Mouse (Mus musculus): ENCODE measurements at regions not wholly inside any gene's neighbourhood (a gene's known extent, or its start where the extent isn't known, plus 50 kb on each side); places are given as distances from the start of the nearest gene placed in this dataset.

- WGBS: 76% methylated on average over 12 of the region's 12 CpGs
- Histone ChIP-seq H3K79me2 (replicated peaks; ENCODE audit: control insufficient read depth, insufficient read depth, low read length) (no peaks in the 10 kb centered on the region), H3K27ac (no peak overlapping the region), H3K36me3 (ENCODE audit: control insufficient read depth, insufficient read depth, low read length) (no peaks in the 10 kb centered on the region), H3K27me3 (ENCODE audit: control insufficient read depth, insufficient read depth, low read length) (no peaks in the 10 kb centered on the region), H3K4me1 (ENCODE audit: control insufficient read depth, insufficient read depth, low read length) (no peaks in the 10 kb centered on the region), H3K9ac (ENCODE audit: low read depth, low read length) (no peak overlapping the region), H3K4me3 (no peak overlapping the region)
- intact Hi-C loops (cut with DNase I): no loop called here
- TF ChIP-seq CTCF (IDR thresholded peaks at IDR 0.05) (no peak), EP300 (IDR thresholded peaks at IDR 0.05; ENCODE audit: insufficient read depth, low read depth, low read length) (no peak), POLR2A (IDR thresholded peaks at IDR 0.05; ENCODE audit: insufficient read depth, low read depth, low read length) (no peak)
- no peak for DNase-seq
These were observed 129.1 kb upstream of the Col1a2 start for GRCm38 (mm10) chr6:4375465-4376037.

GRCm38 (mm10) chr6:4396808-4397207, 107.8 kb upstream of the Col1a2 start:
- Histone ChIP-seq H3K27me3 (ENCODE audit: control insufficient read depth, insufficient read depth, low read length) (no peaks in the 10 kb centered on the region), H3K27ac (no peak overlapping the region), H3K9ac (ENCODE audit: low read depth, low read length) (no peak overlapping the region), H3K4me1 (ENCODE audit: control insufficient read depth, insufficient read depth, low read length) (no peaks in the 10 kb centered on the region), H3K4me3 (no peak overlapping the region), H3K79me2 (replicated peaks; ENCODE audit: control insufficient read depth, insufficient read depth, low read length) (no peaks in the 10 kb centered on the region), H3K36me3 (ENCODE audit: control insufficient read depth, insufficient read depth, low read length) (no peaks in the 10 kb centered on the region)
- intact Hi-C loops (cut with DNase I): no loop called here
- DNase-seq: no peak
- 93% methylated on average over 7 of the region's 7 CpGs for WGBS
- no peak for TF ChIP-seq POLR2A (IDR thresholded peaks at IDR 0.05; ENCODE audit: insufficient read depth, low read depth, low read length)
- no peak for TF ChIP-seq CTCF (IDR thresholded peaks at IDR 0.05)
- no peak for TF ChIP-seq EP300 (IDR thresholded peaks at IDR 0.05; ENCODE audit: insufficient read depth, low read depth, low read length)

GRCm38 (mm10) chr6:4397695-4398598, 106.7 kb upstream of the Col1a2 start:
- Histone ChIP-seq H3K36me3 (ENCODE audit: control insufficient read depth, insufficient read depth, low read length) (no peaks in the 10 kb centered on the region), H3K4me1 (ENCODE audit: control insufficient read depth, insufficient read depth, low read length) (no peaks in the 10 kb centered on the region), H3K4me3 (no peak overlapping the region), H3K27me3 (ENCODE audit: control insufficient read depth, insufficient read depth, low read length) (no peaks in the 10 kb centered on the region), H3K79me2 (replicated peaks; ENCODE audit: control insufficient read depth, insufficient read depth, low read length) (no peaks in the 10 kb centered on the region), H3K9ac (ENCODE audit: low read depth, low read length) (no peak overlapping the region), H3K27ac (no peak overlapping the region)
- intact Hi-C loops (cut with DNase I): no loop called here
- TF ChIP-seq CTCF (IDR thresholded peaks at IDR 0.05) (no peak), POLR2A (IDR thresholded peaks at IDR 0.05; ENCODE audit: insufficient read depth, low read depth, low read length) (no peak), EP300 (IDR thresholded peaks at IDR 0.05; ENCODE audit: insufficient read depth, low read depth, low read length) (no peak)
- DNase-seq: no peak
- 42% methylated on average over 16 of the region's 16 CpGs for WGBS

- no peaks in the 10 kb centered on the region for H3K79me2 ChIP-seq (replicated peaks; ENCODE audit: control insufficient read depth, insufficient read depth, low read length)
- H3K4me1 ChIP-seq (ENCODE audit: control insufficient read depth, insufficient read depth, low read length): no peaks in the 10 kb centered on the region
- whole genome bisulfite sequencing: 71% methylated on average over 9 of the region's 9 CpGs
- H3K27ac ChIP-seq: no peak overlapping the region
- intact Hi-C loops (cut with DNase I): no loop called here
- no peak overlapping the region for H3K4me3 ChIP-seq
- H3K27me3 ChIP-seq (ENCODE audit: control insufficient read depth, insufficient read depth, low read length): no peaks in the 10 kb centered on the region
- DNase-seq: no peak
- no peaks in the 10 kb centered on the region for H3K36me3 ChIP-seq (ENCODE audit: control insufficient read depth, insufficient read depth, low read length)
- no peak overlapping the region for H3K9ac ChIP-seq (ENCODE audit: low read depth, low read length)
- TF ChIP-seq EP300 (IDR thresholded peaks at IDR 0.05; ENCODE audit: insufficient read depth, low read depth, low read length): no peak
- no peak for TF ChIP-seq CTCF (IDR thresholded peaks at IDR 0.05)
- TF ChIP-seq POLR2A (IDR thresholded peaks at IDR 0.05; ENCODE audit: insufficient read depth, low read depth, low read length): no peak
These were observed 106.0 kb upstream of the Col1a2 start for GRCm38 (mm10) chr6:4398599-4398980.

GRCm38 (mm10) chr6:4405301-4405700, 99.3 kb upstream of the Col1a2 start:
- WGBS: 81% methylated on average over 3 of the region's 3 CpGs
- TF ChIP-seq POLR2A (IDR thresholded peaks at IDR 0.05; ENCODE audit: insufficient read depth, low read depth, low read length) (no peak), EP300 (IDR thresholded peaks at IDR 0.05; ENCODE audit: insufficient read depth, low read depth, low read length) (no peak), CTCF (IDR thresholded peaks at IDR 0.05) (no peak)
- Histone ChIP-seq H3K27me3 (ENCODE audit: control insufficient read depth, insufficient read depth, low read length) (no peaks in the 10 kb centered on the region), H3K4me3 (no peak overlapping the region), H3K9ac (ENCODE audit: low read depth, low read length) (no peak overlapping the region), H3K36me3 (ENCODE audit: control insufficient read depth, insufficient read depth, low read length) (no peaks in the 10 kb centered on the region), H3K4me1 (ENCODE audit: control insufficient read depth, insufficient read depth, low read length) (no peaks in the 10 kb centered on the region), H3K79me2 (replicated peaks; ENCODE audit: control insufficient read depth, insufficient read depth, low read length) (no peaks in the 10 kb centered on the region), H3K27ac (no peak overlapping the region)
- intact Hi-C loops (cut with DNase I): no loop called here
- no peak for DNase-seq

GRCm38 (mm10) chr6:4407748-4408147, 96.9 kb upstream of the Col1a2 start:
- no peaks in the 10 kb centered on the region for H3K4me1 ChIP-seq (ENCODE audit: control insufficient read depth, insufficient read depth, low read length)
- intact Hi-C loops (cut with DNase I): no loop called here
- H3K4me3 ChIP-seq: no peak overlapping the region
- TF ChIP-seq EP300 (IDR thresholded peaks at IDR 0.05; ENCODE audit: insufficient read depth, low read depth, low read length) (no peak), CTCF (IDR thresholded peaks at IDR 0.05) (peak; percentile 79)
- H3K36me3 ChIP-seq (ENCODE audit: control insufficient read depth, insufficient read depth, low read length): no peaks in the 10 kb centered on the region
- no peak overlapping the region for H3K9ac ChIP-seq (ENCODE audit: low read depth, low read length)
- H3K27ac ChIP-seq: no peak overlapping the region
- no peaks in the 10 kb centered on the region for H3K79me2 ChIP-seq (replicated peaks; ENCODE audit: control insufficient read depth, insufficient read depth, low read length)
- DNase-seq: no peak
- 62% methylated on average over 3 of the region's 3 CpGs for WGBS
- no peaks in the 10 kb centered on the region for H3K27me3 ChIP-seq (ENCODE audit: control insufficient read depth, insufficient read depth, low read length)

Data from heart, adult 2 months (tissue).